Mouse (Mus musculus) heart, postnatal 0 days (tissue): ENCODE results near the gene Gstm2.

Source experiments
- CTCF ChIP-seq: IDR thresholded peaks from 2 replicates; pipeline ENCODE4 v1.5.1; 2016; ENCODE audit warnings: antibody characterized with exemption, control low read depth, low read depth
- EP300 ChIP-seq: IDR thresholded peaks from 2 replicates; pipeline ENCODE4 v1.6.1; 2016; ENCODE audit warnings: antibody characterized with exemption, low read depth

DNA sequence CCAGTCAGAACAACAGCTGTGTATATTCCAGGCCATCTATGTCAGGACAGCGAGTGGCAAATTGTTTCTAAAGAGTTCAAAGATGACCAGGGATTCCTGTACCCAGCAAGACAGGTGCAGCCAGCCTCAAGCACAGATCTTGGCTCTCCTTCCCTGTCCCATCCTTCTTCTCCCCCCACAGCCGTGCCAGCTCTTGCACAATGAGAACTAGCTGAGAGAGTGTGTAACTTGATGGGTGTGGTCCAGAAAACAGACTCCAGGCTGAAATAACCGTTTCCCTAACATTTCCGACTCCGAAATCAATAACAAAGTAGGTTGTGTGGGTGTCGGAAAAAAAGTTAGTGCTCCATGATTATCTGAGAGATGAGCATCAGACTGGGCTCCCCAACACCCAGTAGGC, 36.4 kb upstream of the Gstm2 start:
- TF ChIP-seq CTCF (no peak), EP300 (no peak)
